ENCODE assay signal across 9 mouse cellular contexts in the genomic region with DNA sequence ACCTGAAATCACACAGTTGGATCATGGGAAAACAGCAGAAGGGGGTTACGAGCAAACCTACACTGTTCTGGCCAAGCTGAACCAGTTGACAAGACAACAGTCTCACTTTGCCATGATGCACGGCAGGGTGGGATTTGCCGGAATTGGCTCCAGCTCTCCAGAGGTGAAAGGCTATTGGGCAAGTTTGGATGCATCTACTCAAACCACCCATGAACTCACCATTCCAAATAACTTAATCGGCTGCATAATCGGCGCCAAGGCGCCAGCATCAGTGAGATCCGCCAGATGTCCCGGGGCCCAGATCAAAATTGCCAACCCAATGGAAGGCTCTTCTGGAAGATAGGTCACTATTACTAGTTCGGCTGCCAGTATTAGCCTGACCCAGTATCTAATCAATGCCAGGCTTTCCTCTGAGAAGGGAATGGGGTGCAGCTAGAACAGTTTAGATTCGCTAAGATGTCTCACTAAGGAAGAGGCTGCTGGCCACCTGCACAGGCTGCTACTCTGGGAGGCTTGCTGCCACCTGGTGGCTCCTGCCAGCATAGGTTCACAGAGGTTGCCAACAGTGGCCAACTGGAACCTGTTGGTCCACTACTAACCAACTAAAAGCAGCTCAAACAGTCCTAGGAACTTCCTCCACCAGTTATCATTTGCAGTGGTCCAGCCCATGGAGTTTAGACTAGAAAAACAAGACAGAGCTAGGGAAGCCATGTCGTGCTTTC. TPM values are rescaled to one million over a fixed set of nuclear protein-coding genes. Genes with fewer than 3 reads are reported as not detected.
DNase-seq lines count a peak whose midpoint lies in the region; ATAC-seq and TF ChIP-seq lines count a peak whose summit lies in the region.
"Had no signal": no experiment of that assay in that cellular context is flagged by ENCODE, and none has a peak within 500 bp of the region (broad histone marks: within the 10 kb centered on the region; RNA-seq: fewer than 3 reads in every experiment).

No protein-coding gene starts in this region.

- no peak overlapping the region for H3K9ac ChIP-seq in hindbrain, embryonic 11.5 days (ENCODE audit: low read depth, low read length)
- no peak overlapping the region for H3K9ac ChIP-seq in hindbrain, embryonic 13.5 days
- H3K9ac ChIP-seq in stomach, postnatal 0 days (ENCODE audit: low read length), result no peak overlapping the region

- no peaks in the 10 kb centered on the region for H3K4me1 ChIP-seq in hindbrain, embryonic 11.5 days (replicated peaks; ENCODE audit: control insufficient read depth, insufficient read depth, low read length)
- H3K4me1 ChIP-seq in hindbrain, embryonic 13.5 days (replicated peaks), result no peaks in the 10 kb centered on the region
- H3K4me1 ChIP-seq in stomach, postnatal 0 days (replicated peaks; ENCODE audit: control insufficient read depth, insufficient read depth), result no peaks in the 10 kb centered on the region

- intact Hi-C loops in heart, postnatal 36 days (cut with DNase I), result loop anchor here (1.0 kb wide), 1 partner anchor 47 kb away; no protein-coding TSS in a partner anchor

- H3K9me3 ChIP-seq in hindbrain, embryonic 11.5 days (ENCODE audit: control insufficient read depth, low read length), result no peaks in the 10 kb centered on the region
- no peaks in the 10 kb centered on the region for H3K9me3 ChIP-seq in hindbrain, embryonic 13.5 days
- no peaks in the 10 kb centered on the region for H3K9me3 ChIP-seq in stomach, postnatal 0 days (ENCODE audit: control insufficient read depth, low read length)

- ATAC-seq in hindbrain, embryonic 11.5 days (ENCODE audit: low FRiP score), result no peak
- no peak for ATAC-seq in hindbrain, embryonic 13.5 days (ENCODE audit: low FRiP score)
- ATAC-seq in megakaryocyte-erythroid progenitor cell, adult 5-6 weeks (replicated peaks; ENCODE audit: low FRiP score, low TSS enrichment, poor library complexity, severe bottlenecking), result peak; percentile 93
- peak; percentile 86 for ATAC-seq in stomach, postnatal 0 days (ENCODE audit: low FRiP score, low TSS enrichment)

- 74% methylated on average over 12 of the region's 12 CpGs for WGBS in hindbrain, embryonic 11.5 days
- 76% methylated on average over 12 of the region's 12 CpGs for WGBS in hindbrain, embryonic 13.5 days
- WGBS in stomach, postnatal 0 days, result 72% methylated on average over 12 of the region's 12 CpGs

- H3K27ac ChIP-seq in hindbrain, embryonic 11.5 days (ENCODE audit: low read depth, low read length), result no peak overlapping the region
- no peak overlapping the region for H3K27ac ChIP-seq in hindbrain, embryonic 13.5 days
- H3K27ac ChIP-seq in stomach, postnatal 0 days (replicated peaks), result no peak overlapping the region

- no peak overlapping the region for H3K4me3 ChIP-seq in hindbrain, embryonic 11.5 days (ENCODE audit: low read depth, low read length)
- H3K4me3 ChIP-seq in hindbrain, embryonic 13.5 days, result no peak overlapping the region
- no peak overlapping the region for H3K4me3 ChIP-seq in stomach, postnatal 0 days (ENCODE audit: low read depth, low read length)
- H3K4me3 ChIP-seq: megakaryocyte, embryonic 14.5 days had no signal

- TF ChIP-seq EP300 in stomach, postnatal 0 days (optimal IDR thresholded peaks at IDR 0.05), result no peak

- TF ChIP-seq CTCF in stomach, postnatal 0 days (IDR thresholded peaks at IDR 0.05; ENCODE audit: low read depth), result peak; percentile 94

- no peaks in the 10 kb centered on the region for H3K27me3 ChIP-seq in hindbrain, embryonic 11.5 days (ENCODE audit: control insufficient read depth, insufficient read depth, low read length)
- H3K27me3 ChIP-seq in hindbrain, embryonic 13.5 days, result no peaks in the 10 kb centered on the region
- no peaks in the 10 kb centered on the region for H3K27me3 ChIP-seq in stomach, postnatal 0 days (ENCODE audit: control insufficient read depth, insufficient read depth, low read length)
- H3K27me3 ChIP-seq: megakaryocyte, embryonic 14.5 days had no signal

- DNase-seq in hindbrain, embryonic 11.5 days (ENCODE audit: low spot score), result peak; percentile 74
- peak; percentile 65 for DNase-seq in adrenal gland, adult 2 months
- DNase-seq in embryo, embryonic 10 days (ENCODE audit: low spot score), result peak; percentile 73
- peak; percentile 62 to 80 for DNase-seq in heart, postnatal 36 days
- DNase-seq in layer of hippocampus, postnatal 36 days, result peak; percentile 36 to 43
- peak; percentile 88 for DNase-seq in stomach, postnatal 0 days (ENCODE audit: low spot score)

- H3K36me3 ChIP-seq in hindbrain, embryonic 11.5 days (ENCODE audit: control insufficient read depth, insufficient read depth, low read length), result no peaks in the 10 kb centered on the region
- no peaks in the 10 kb centered on the region for H3K36me3 ChIP-seq in hindbrain, embryonic 13.5 days
- no peaks in the 10 kb centered on the region for H3K36me3 ChIP-seq in stomach, postnatal 0 days (ENCODE audit: control insufficient read depth, insufficient read depth, low read length)

- H3K4me2 ChIP-seq in hindbrain, embryonic 11.5 days (replicated peaks; ENCODE audit: low read depth, low read length), result no peak overlapping the region
- H3K4me2 ChIP-seq in hindbrain, embryonic 13.5 days, result no peak overlapping the region
- no peak overlapping the region for H3K4me2 ChIP-seq in stomach, postnatal 0 days (replicated peaks; ENCODE audit: low read depth)

RNA-seq across cellular contexts. Expression of gene Arhgap25, which starts 19.9 kb away (rescaled TPM):
- polyA plus RNA-seq in hindbrain, embryonic 11.5 days (2014; fragmentation: Nextera tagmentation; extraction: Ambion mirVana), result 2.6 and 3.2 TPM in 2 replicates
- 1.6 and 2.4 TPM in 2 replicates for polyA plus RNA-seq in hindbrain, embryonic 13.5 days (2015; fragmentation: Nextera tagmentation; extraction: Ambion mirVana)
- total RNA-seq in adrenal gland, adult 2 months (2021), result 1 to 10 TPM; 3.1 TPM
- polyA plus RNA-seq in adrenal gland, adult 2 months (2012; rRNA removed), result 0.39 and 0.49 TPM in 2 replicates
- 1 to 10 TPM; 3.0 to 3.7 TPM for total RNA-seq in heart, postnatal 36 days (2021)
- 1 to 10 TPM; 2.7 to 2.9 TPM for total RNA-seq in layer of hippocampus, postnatal 36 days (2021)
- 4.4 and 6.9 TPM in 2 replicates for total RNA-seq in megakaryocyte-erythroid progenitor cell, adult 5-6 weeks (2014; fragmentation: Nextera tagmentation)
- 8.5 and 9.0 TPM in 2 replicates for total RNA-seq in megakaryocyte-erythroid progenitor cell, adult 5-6 weeks (2017)
- polyA plus RNA-seq in stomach, postnatal 0 days (2015; fragmentation: Nextera tagmentation; extraction: Ambion mirVana), result 3.6 and 3.7 TPM in 2 replicates

Comparison
In these comparisons a context has a peak if more than half of its experiments do, and no peak if none do; other contexts are left out.
1. ATAC-seq: peak in megakaryocyte-erythroid progenitor cell, adult 5-6 weeks (single experiment) and stomach, postnatal 0 days (single experiment); none in hindbrain, embryonic 11.5 days (single experiment) and hindbrain, embryonic 13.5 days (single experiment).
2. Peak in every context shown above with its lines, with median percentiles within 50 percentile points of each other: DNase-seq.